Mouse (Mus musculus): ENCODE results near the gene Gm4131.
A peak's percentile ranks its signal among the peaks of the same experiment; 100 is the strongest.

Gm4131 gene

GRCm38 (mm10) chr14:62546296-62546695, 20.4 kb downstream of the Gm4131 start:
- no peak for DNase-seq

- DNase-seq, result no peak
These were observed 25.0 kb downstream of the Gm4131 start for GRCm38 (mm10) chr14:62541751-62542150.

DNA sequence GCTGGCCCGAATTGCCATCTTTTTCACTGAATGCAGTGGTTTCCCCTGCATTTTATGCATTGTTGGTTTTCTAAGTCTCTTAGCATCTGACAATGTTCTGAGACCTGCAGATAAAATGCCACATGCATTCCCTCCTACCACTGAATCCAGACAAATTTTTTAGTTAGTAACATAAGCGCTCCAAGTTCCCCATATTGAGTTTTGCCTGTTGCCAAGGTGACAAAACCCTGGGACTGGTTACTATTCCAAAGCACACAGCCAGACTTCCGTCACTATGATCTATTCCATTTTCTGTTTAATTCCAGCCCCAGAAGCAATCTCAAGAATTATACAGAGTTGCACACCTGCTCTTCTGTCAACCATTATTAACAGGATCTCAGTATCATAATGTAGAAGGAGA, 26.9 kb downstream of the Gm4131 start:
- DNase-seq, result no peak

- DNase-seq, result no peak
These were observed 29.7 kb downstream of the Gm4131 start for GRCm38 (mm10) chr14:62536988-62537387.

DNA sequence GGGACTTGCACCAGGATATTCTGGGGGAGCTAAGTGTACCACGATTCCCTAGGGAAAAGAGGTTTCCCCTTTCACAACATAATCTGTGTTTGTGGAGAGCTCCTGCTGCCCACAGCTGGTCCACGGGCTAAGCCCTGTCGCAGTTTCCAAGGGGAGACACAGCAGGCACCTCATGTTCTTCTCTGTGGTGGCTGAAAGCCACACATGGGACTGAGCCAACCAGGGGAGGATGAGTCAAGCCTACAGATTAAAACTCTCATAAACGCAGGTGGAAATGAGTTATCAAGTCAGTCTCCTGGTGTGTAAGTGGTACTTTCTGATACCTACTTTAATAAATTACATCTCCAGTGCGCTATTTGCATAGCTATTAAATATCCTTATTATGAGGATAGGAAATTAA, 30.6 kb downstream of the Gm4131 start:
- DNase-seq, result no peak

DNA sequence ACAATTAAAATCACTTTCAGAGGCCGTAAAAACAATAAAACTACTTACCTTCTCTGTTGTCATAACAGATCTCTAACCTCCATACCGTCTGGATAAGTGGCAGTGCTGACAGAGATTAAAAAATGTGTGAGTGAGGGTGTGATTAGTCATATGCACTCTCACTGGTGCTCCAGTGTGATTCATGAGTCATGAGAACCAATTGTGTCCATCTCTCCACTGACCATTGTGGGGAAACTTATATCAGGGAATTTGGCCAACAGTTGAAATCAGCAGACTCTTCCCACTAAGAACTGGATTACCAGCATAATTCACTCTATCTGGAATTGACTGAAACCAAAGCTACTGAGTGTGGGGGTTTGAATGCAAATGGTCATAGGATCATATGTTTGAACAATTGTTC, 35.8 kb downstream of the Gm4131 start:
- no peak for DNase-seq

DNA sequence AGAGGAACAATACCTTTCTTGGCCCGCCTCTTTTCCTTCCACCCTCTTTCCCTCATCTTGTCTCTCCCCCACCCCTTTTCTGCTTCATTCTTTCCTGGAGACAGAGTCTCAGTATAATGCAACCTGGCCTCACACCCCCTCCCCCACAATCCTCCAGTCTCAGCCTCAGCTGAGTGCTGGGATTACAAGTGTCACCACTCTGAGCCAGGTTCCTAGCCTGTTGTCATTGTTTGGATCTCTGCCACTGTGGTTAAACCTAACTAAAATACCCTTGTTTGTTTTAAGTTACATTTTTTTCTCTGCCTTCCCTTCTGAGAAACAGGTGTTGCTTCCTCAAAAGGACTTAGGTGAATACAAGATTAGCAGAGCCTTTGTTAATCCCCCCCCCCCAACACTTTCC, 53.9 kb downstream of the Gm4131 start:
- DNase-seq, result no peak

- no peak for DNase-seq
These were observed 57.4 kb downstream of the Gm4131 start for GRCm38 (mm10) chr14:62509350-62509749.

DNA sequence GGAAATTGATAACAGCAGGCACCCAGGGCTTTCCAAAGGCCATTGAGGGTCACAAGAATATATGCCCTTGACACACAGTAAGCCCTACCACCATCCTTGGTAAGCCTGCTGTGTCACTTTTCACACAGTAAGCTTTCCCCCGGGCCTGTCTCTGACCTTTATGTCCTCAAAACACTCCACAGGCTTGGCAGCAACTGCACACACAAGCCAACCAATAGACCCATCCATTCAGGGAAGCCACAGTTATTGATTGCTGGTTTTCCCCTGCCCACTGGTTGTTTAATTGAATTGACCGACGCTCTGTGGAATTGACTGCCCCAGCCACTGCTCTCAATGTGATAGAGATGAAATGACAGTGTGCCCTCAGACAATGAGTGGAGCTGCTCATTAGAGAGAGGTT, 60.5 kb downstream of the Gm4131 start:
- no peak for DNase-seq

GRCm38 (mm10) chr14:62497391-62497790, 69.3 kb downstream of the Gm4131 start:
- no peak for DNase-seq

DNA sequence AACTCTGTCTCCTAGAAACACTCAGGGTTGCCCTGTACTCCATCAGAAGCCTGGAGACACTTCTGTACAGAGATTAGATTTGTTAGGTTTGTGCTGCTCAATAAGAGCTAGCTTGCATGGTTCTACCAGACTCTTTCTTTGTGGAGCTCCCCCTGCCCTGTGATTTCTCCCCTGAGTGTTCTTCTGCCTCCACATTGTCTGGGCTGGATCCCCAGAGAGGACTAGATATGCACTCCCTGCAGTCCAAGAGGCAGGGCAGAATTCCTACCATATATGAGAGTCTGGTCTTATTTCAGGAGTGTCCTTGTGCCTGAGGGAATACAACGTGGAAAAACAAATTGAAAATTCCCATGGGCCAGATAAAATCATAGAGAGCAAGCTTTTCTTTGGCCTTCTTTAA, 70.2 kb downstream of the Gm4131 start:
- no peak for DNase-seq

DNA sequence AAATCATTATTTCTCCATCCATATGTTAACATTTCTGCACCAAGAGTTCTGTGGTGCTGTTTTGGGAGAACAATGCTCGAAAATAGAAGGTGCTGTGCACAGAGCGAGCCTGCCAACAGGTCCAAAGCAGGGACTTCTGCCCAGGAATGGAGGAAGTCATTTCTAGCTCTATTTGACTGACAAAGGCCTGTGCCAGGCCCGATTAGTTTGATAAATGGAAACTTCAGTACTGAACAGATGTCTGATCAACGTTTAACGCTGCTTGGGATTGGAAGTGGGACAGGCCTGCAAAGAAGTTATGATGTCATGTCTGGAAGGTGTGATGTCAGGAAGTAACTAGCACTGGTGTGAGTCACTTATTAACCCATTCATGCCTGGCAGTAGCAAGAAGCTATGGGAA, 73.3 kb downstream of the Gm4131 start:
- DNase-seq, result no peak

DNA sequence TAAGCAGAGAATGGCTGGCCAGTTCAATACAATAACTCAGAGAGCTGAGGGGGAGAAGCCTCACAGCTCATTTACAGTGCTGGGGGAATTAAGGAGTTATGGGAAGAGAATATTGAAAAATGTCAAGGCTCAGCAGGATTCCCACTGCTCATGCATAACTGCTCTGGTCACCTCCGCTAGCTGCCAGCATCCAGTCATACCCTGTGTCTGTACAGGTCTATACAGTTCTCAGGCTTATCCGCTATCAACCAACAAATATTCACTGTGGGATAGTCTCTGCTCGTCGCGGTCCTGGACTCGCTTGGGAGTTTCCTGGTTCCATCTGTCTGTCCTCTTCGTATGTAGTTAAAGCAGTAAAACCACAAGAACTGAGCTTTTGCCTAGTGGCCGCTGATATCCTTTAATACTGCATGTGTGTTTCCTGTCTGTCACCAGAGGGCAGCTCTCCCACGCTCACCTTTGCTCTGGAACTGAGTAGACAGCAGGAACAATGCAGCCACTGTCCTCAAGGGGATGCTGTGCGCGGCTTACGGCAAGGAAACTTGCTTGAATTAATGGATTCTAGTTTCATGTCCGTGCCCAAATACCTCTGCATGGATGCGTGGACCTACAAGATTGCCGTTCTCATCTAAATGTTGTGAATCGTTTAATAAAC, 74.4 kb downstream of the Gm4131 start:
- peak; percentile 76 for DNase-seq

GRCm38 (mm10) chr14:62488270-62488669, 78.5 kb downstream of the Gm4131 start:
- no peak for DNase-seq

GRCm38 (mm10) chr14:62481381-62481780, 85.3 kb downstream of the Gm4131 start:
- DNase-seq, result no peak

GRCm38 (mm10) chr14:62479395-62479794, 87.3 kb downstream of the Gm4131 start:
- peak; percentile 15 for DNase-seq

GRCm38 (mm10) chr14:62474481-62474880, 92.2 kb downstream of the Gm4131 start:
- DNase-seq, result no peak

DNA sequence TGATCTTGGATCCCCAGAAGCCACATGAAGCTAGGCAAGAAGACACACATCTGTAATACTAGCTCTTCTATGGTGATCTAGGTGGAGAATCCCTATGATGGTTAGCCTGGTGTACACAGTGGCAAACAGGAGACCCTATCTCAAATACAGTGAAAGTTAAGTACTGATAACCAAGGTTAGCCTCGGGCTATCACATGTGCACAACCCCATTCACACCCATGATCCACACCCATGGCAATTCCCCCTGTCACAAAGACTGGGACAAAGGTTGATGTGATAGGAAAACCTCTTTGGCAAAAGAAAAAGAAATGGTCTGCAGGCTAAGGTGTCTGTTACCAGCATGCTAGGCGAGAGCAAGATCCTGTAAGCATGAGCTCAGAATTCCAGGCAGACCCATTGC, 94.7 kb downstream of the Gm4131 start:
- no peak for DNase-seq

- no peak for DNase-seq
These were observed 98.0 kb downstream of the Gm4131 start for GRCm38 (mm10) chr14:62468753-62469125.

DNA sequence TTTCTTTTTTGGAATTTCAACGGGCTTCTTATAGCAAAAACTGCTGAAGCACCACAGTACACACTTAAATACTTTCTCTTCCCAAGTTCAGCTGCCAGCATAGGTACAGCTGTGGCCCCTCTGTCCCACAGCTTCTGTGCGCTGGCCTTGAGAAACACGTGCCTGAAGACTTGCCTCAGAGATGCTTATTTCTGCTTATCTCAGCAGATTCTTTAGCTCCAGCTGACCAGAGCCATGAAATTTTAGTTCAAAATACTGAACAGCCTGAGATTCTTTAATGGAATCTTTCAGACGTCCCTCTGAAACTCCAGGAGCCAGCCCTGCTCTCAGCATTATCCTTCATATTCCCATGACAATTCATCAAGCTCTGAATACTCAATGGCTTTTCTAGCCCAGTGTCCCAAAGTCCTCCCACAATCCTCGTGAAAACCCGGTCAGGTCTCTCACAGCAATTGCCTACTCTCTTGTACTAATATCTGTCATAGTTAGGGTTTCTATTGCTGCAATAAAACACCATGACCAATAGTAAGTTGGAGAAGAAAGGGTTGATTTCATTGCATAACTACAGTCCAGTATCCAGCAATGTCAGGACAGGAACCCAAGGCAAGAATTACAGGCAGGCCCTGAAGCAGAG, 98.5 kb downstream of the Gm4131 start:
- DNase-seq, result no peak

DNA sequence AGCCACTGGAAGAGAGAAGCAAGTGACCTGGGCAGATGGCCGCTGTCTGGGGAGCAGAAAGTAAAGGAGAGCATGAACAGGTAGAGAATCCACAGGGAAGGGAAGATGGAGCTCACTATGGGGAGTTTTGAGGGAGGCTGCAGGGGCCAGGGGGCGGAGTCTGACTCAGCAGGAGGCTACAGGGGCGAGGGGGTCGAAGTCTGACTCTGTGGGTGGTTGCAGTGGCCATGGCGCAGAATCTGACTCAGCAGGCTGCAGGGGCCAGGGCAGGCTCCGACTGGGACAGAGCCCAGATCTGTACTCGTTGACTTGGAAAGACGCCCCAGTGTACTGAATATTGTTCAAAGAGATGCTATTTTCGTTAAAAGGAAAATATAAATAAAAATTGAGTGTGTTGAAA, 101.8 kb downstream of the Gm4131 start:
- DNase-seq, result no peak

GRCm38 (mm10) chr14:62459541-62459940, 107.2 kb downstream of the Gm4131 start:
- DNase-seq, result no peak

DNA sequence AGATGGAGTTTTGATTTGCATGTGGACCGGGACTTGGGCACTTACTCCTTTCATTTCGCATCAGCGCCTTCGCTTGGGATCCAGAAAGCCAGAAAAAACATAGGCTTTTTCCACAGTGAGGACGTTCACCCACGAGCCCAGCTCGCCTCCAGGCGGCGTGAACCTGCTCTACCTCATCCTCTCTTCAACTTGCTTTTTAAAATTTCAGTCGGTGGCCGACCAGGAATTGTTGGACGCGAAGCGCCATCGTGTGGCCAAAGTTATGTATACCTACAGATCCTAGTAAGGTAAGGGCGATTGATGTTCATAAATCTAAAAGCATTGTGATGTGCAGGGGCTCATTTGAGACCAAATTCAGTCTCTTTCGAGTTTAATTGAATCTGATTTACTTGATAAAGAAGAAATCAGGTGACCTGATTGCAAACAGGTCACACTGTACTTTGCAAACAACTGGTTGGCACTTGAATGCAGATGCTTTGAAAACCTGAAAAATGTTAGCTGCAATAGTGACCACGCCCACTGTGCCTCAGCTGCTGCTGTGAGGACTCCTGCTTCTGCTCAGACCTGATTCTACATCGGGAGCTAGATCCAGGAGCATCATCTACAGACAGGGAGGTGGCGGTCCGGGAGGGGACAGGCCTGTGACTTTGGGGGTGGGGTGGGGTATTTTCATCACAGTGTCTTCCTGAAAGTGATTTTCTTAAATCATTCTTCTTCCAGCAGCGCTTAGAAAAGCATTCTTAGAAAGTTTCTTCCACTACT, 109.1 kb downstream of the Gm4131 start:
- DNase-seq, result peak; percentile 97

GRCm38 (mm10) chr14:62456239-62456747, 110.4 kb downstream of the Gm4131 start, which contains the start of gene Gucy1b2:
Gene Gucy1b2 (minus strand): TSS chr14:62456289.
- peak; percentile 17 for DNase-seq
